Mouse (Mus musculus) cerebellum, adult 2 months (tissue): Measurements from ENCODE around the gene Dnajc1. TPM values are rescaled to one million over a fixed set of nuclear protein-coding genes. Genes with fewer than 3 reads are reported as not detected.

Experiments used
- DNase-seq, 2 experiments: peaks; one replicate each; pipeline ENCODE4 v3.0.0; 2021
- H3K27ac ChIP-seq: fragments of 200-500 bp; 2 replicates; pipeline ENCODE4 v1.5.1; 2012; ENCODE audit warnings: low read length, control low read depth, inconsistent platforms; ENCODE audit not compliant: insufficient read depth
- H3K27me3 ChIP-seq: fragments of 200-500 bp; 2 replicates; pipeline ENCODE4 v1.6.1; 2012; ENCODE audit warnings: inconsistent platforms, mild to moderate bottlenecking, low read length, moderate library complexity; ENCODE audit not compliant: control insufficient read depth, insufficient read depth
- H3K4me1 ChIP-seq: fragments of 200-500 bp; 2 replicates; pipeline ENCODE4 v1.6.1; 2011; ENCODE audit warnings: low read length; ENCODE audit not compliant: control insufficient read depth, insufficient read depth
- H3K4me3 ChIP-seq: fragments of 200-500 bp; replicated peaks from 2 replicates; pipeline ENCODE3; 2011; ENCODE audit warnings: mild to moderate bottlenecking, low read depth, low read length, control low read depth; ENCODE audit not compliant: insufficient read depth
- CTCF ChIP-seq: fragments of 200-500 bp; IDR thresholded peaks from 2 replicates; pipeline ENCODE4 v1.5.1; 2011; ENCODE audit warnings: low read depth, mild to moderate bottlenecking, control low read depth, low read length, moderate library complexity, borderline replicate concordance; ENCODE audit not compliant: insufficient read depth
- POLR2A ChIP-seq: fragments of 200-500 bp; IDR thresholded peaks from 2 replicates; pipeline ENCODE4 v1.6.1; 2011; ENCODE audit warnings: low read length, control low read depth, borderline replicate concordance; ENCODE audit not compliant: insufficient read depth
- WGBS: fragments of 180-500 bp; shearing (Covaris S2); methylation state at CpG from one replicate; pipeline ENCODE4 v1.1.7; 2018; 5-methylcytosine and 5-hydroxymethylcytosine counted together
- polyA plus RNA-seq: library from polyadenylated mRNA; depleted of rRNA; stranded (reverse); fragments of >200 nt; gene quantifications from 2 replicates; pipeline ENCODE4 v1.2.3, GENCODE M21; 2012

Dnajc1 gene
- polyA plus RNA-seq, 1 experiment = 12.9 TPM

GRCm38 (mm10) chr2:18206811-18207210 is 185.8 kb downstream of the Dnajc1 start:
- no peak overlapping the region for H3K4me3 ChIP-seq
- DNase-seq = peak in 1 of 2 experiments; percentile 26
- TF ChIP-seq POLR2A = no peak
- no peak for TF ChIP-seq CTCF
- no peak overlapping the region for H3K27ac ChIP-seq
- no peaks in the 10 kb centered on the region for H3K27me3 ChIP-seq
- peaks cover 13% of the 10 kb centered on the region for H3K4me1 ChIP-seq
- 64% methylated on average over 10 of the region's 10 CpGs for WGBS

GRCm38 (mm10) chr2:18205118-18205517 is 187.5 kb downstream of the Dnajc1 start:
- H3K4me3 ChIP-seq = no peak overlapping the region
- no peaks in the 10 kb centered on the region for H3K27me3 ChIP-seq
- peaks cover 13% of the 10 kb centered on the region for H3K4me1 ChIP-seq
- DNase-seq = peak in 1 of 2 experiments; percentile 23
- TF ChIP-seq CTCF (peak; percentile 41; the same call in 1 of the 2 replicates), POLR2A (no peak)
- H3K27ac ChIP-seq = no peak overlapping the region
- WGBS = 74% methylated on average over 3 of the region's 3 CpGs

- DNase-seq = no peak
- TF ChIP-seq CTCF = peak; percentile 19; the same call in 1 of the 2 replicates
- no peak for TF ChIP-seq POLR2A
- Histone ChIP-seq H3K27me3 (no peaks in the 10 kb centered on the region), H3K4me1 (peaks cover 4% of the 10 kb centered on the region; the same call in 1 of the 2 replicates), H3K4me3 (no peak overlapping the region), H3K27ac (no peak overlapping the region)
- WGBS = 89% methylated on average over 4 of the region's 4 CpGs
These were observed 189.7 kb downstream of the Dnajc1 start for GRCm38 (mm10) chr2:18202923-18203322.

- no peak overlapping the region for H3K4me3 ChIP-seq
- WGBS = 92% methylated on average over 1 of the region's 1 CpGs
- no peaks in the 10 kb centered on the region for H3K27me3 ChIP-seq
- TF ChIP-seq POLR2A = no peak
- H3K4me1 ChIP-seq = peaks cover 4% of the 10 kb centered on the region; the same call in 1 of the 2 replicates
- DNase-seq = no peak
- no peak overlapping the region for H3K27ac ChIP-seq
These were observed 190.7 kb downstream of the Dnajc1 start for GRCm38 (mm10) chr2:18201820-18202462.

GRCm38 (mm10) chr2:18195691-18196396 is 196.8 kb downstream of the Dnajc1 start:
- H3K27me3 ChIP-seq = no peaks in the 10 kb centered on the region
- 52% methylated on average over 3 of the region's 3 CpGs for WGBS
- no peaks in the 10 kb centered on the region for H3K4me1 ChIP-seq
- DNase-seq = peak in 1 of 2 experiments; percentile 38
- TF ChIP-seq CTCF (no peak), POLR2A (no peak)
- H3K27ac ChIP-seq = no peak overlapping the region
- no peak overlapping the region for H3K4me3 ChIP-seq

- H3K4me3 ChIP-seq = no peak overlapping the region
- H3K27me3 ChIP-seq = no peaks in the 10 kb centered on the region
- no peaks in the 10 kb centered on the region for H3K4me1 ChIP-seq
- WGBS = 82% methylated on average over 4 of the region's 4 CpGs
- no peak for TF ChIP-seq POLR2A
- no peak overlapping the region for H3K27ac ChIP-seq
- no peak for DNase-seq
These were observed 197.3 kb downstream of the Dnajc1 start for GRCm38 (mm10) chr2:18195285-18195684.

GRCm38 (mm10) chr2:18188367-18188766 is 204.3 kb downstream of the Dnajc1 start:
- TF ChIP-seq POLR2A (no peak), CTCF (no peak)
- Histone ChIP-seq H3K4me3 (no peak overlapping the region), H3K27me3 (no peaks in the 10 kb centered on the region), H3K4me1 (no peaks in the 10 kb centered on the region), H3K27ac (no peak overlapping the region)
- DNase-seq = no peak
- 95% methylated on average over 2 of the region's 2 CpGs for WGBS

GRCm38 (mm10) chr2:18183079-18183478 is 209.6 kb downstream of the Dnajc1 start:
- TF ChIP-seq POLR2A = no peak
- no peak for TF ChIP-seq CTCF
- no peak for DNase-seq
- Histone ChIP-seq H3K27me3 (no peaks in the 10 kb centered on the region), H3K27ac (no peak overlapping the region), H3K4me1 (no peaks in the 10 kb centered on the region), H3K4me3 (no peak overlapping the region)
